Mouse (Mus musculus): ENCODE measurements around the gene Spats2l.

The Spats2l gene

DNA sequence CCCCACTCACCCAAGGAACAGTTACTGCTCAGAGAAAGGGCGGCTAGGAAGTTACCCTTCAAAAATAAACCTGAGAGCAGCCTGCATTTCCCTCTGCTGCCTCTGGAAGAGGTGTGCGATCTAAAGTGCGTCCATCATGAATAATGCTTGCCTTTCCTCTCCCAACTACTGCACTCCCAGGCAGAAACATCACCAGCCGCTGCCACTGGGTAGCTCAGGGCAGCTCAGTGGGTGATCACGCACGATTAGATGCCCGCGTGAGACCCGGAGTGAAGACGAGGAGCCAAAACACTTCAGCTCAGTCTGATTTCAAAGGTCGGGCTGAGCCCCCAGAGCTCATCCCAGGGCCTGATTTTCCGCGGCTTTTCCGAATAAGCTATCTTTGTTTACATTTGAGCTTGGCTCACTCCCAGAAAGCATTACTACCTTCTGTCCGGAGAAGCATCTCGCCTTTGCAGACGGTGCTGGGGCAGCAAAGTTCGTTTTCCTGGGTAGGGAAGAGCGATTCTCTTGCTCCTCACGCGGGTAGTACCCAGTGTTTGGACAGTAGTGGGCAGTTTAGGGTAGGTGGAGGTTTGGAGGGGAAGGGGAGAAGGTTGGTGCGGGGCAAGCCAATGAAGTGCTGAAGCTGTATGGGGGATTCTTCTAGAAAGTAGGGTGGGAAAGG is at the start of gene Spats2l:
Gene Spats2l (plus strand): TSS at position 162 of the 667 bp plus-strand sequence.
- DNase-seq: peak; percentile 0

DNA sequence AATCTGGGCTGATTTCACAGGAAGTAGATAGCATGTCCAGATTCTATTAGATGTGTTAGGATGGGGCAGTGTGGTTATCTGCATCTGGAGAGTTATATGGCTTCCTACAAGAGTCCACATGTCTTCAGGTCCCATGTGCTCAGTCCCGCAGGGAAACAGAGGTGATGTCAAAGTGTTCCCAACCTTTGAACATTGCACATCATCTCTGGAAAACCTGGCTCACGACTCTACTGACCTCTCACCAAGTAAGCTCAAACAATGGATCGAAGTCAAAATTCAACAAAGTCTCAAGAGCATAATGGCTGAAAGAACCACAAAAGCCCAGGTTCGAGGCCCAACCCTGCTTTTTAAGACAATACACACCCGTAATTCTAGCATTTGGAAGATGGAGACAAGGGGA is 48.7 kb upstream of the Spats2l start:
- no peak for DNase-seq

DNA sequence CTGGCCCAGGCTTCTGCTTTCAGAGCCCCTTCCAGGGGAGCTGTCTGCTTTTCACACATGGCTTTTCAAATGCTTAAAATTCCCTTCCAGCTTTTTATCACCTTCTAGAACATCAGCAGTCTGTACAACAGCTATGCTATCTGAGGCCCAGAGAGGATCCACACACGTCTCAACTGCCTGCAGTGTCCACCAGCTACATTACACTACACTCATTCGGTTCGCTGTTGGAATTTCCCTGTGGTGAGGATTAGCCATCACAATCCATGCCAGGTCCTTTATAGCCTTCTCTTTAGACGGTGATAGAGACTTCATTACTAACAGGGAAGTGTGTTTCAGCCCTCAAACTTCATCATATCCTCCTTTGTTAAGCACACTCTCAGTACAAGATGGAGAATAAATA is 38.1 kb upstream of the Spats2l start:
- DNase-seq: no peak

GRCm38 (mm10) chr1:57741740-57742139 is 32.2 kb upstream of the Spats2l start:
- DNase-seq: no peak

DNA sequence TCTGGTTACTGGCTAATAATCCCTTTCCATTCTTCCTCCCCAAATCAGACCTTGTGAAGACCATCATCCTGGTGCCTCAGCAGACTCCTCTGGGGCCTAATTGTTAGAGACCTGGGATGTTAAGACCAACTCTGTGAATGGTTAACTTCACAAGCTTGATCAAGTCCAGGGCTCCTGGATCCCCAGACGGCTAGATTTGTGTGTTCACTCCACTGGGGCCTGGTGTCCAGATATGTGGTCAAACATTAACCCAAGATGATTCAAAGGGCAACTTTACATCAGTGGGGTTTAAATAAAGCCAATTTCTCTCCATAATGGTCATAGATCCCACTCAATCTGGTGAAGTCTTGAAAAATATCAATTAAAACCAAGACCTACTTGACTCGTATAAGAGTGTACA is 31.7 kb upstream of the Spats2l start:
- DNase-seq: no peak

DNA sequence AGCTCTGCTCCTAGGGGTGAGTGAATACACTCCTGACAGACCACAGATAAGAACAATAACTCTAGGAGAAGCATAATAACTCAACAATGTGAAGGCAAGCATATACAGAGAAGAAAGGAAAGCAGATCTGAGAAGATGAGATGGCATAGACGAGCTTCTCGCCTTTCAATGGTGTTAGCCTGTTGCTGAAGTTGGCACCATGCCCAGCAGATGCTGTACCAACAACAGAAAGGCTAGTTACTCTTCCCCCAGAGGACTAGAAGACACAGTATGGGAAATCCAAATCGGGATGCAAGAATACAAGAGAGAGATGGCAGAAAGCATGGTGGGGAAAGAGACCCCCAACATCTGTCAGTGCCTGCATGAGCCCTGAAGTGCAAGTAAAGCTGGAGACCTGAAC is 22.2 kb upstream of the Spats2l start:
- no peak for DNase-seq

DNA sequence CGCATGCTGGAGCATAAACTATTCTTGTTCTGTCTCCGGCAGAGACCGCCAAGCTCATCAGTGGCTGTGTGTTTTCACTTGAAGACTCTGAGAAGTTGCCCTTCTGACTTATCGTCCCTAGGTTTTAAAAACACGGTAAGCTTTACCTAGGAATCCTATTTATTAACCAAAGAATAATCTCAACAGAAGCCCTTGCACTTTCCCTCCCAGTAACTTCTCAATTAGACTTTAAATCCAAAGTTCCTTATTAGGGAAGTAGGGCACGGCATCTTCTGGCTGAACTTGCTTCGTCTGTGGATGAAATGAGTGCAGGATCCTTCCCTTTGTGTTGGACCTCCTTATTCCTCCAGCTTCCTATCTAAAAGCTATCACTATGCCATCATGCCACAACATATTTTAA is 7.6 kb upstream of the Spats2l start:
- no peak for DNase-seq

GRCm38 (mm10) chr1:57773326-57773725 is 636 bp upstream of the Spats2l start:
- DNase-seq: no peak

DNA sequence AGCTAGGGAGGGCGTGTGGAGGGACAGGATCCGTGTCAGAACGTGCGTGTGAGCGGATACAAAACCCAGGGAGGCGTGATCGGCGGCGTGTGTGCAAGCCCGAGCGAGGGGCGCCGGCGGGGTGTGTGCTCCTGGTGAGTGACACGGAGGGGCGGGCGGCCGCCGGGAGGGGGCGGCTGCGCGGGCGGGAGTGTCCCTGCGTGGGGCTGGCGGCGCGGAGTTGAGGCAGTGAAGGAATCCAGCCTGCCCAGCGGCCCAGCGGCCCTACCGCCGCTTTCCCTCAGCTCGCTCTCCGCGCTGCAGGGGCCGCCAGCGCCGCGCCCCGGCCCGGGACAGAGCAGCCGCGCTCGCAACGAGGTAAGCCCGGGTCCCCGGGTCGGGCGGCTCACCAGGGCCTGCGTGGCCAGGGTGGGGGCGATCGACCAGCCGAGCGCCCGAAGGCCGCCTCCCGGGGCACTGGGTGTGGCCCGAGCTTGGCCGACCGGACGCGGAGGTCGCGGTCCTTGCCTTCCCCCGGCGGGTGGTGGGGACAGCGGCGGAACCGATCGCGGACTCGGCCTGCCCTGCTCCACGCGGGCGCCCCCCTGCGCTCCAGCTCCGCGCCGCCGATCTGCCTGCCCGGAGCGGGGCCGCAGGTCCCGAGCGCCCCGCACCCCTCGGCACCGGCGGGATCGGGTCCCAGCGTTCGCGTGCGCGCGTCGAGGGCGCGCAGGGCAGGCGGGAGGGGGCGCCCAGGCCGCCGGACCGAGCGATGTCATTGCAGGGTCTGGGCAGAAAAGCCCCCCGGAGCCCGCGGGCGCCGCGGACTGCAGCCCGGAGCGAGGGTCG is 920 bp downstream of the Spats2l start:
- DNase-seq: peak; percentile 6

DNA sequence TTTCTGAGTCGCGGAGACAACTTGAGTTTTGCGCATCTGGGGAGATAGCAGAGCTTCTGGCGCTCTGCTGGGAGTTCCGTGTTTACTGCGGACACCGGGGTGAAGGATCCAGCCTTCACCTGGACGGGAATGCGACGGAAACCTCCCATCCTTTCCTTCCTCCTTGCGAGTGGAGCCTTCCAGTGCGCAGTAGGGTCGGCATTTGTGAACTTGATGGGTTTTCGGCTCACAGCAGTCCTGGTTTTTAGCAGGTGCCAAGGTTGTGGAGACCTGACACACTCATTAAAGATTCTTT is 1.5 kb downstream of the Spats2l start:
- DNase-seq: no peak

GRCm38 (mm10) chr1:57776671-57777281 is 2.8 kb downstream of the Spats2l start:
- no peak for DNase-seq

DNA sequence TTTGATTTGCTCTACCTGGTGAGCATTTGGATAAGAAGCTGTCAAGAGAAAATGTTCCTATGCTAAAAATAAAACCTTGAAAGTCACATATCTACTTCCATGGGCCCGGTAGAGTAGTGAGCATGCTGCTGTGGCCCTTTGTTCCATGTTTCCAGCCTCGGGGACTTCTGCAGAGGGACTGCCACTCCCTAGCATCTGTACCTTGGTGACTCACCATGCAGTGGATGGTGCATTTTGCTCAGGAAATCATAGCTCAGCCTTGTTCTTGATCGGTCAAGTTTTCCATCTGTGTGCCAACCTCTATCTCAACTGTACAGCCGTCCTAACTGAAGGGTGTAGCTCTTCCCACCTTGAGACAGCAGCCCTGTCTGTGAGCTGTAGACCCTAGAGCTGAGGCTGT is 10.3 kb downstream of the Spats2l start:
- no peak for DNase-seq

- DNase-seq: no peak
Measured at GRCm38 (mm10) chr1:57789831-57790230, 15.9 kb downstream of the Spats2l start.

DNA sequence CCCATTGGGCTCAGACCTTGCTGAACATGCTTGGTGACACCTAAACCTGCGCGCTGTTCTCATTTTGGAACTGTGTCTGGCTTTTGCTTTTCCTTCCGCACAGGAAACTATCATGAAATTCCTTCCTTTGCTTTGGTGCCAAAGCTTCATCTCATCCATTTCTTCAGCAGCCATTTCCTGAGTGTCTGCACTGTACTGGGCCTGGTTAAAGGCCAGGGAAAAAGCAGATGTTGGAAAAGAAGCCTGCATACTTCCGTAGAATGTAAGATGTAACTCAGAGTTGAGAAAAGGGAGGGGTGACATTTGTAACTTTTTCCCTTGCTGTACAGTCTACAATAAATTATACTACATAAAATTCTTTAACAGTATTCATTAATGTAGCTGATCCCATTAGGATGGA is 18.2 kb downstream of the Spats2l start:
- no peak for DNase-seq

- DNase-seq: no peak
Measured at GRCm38 (mm10) chr1:57795838-57796237, 21.9 kb downstream of the Spats2l start.

DNA sequence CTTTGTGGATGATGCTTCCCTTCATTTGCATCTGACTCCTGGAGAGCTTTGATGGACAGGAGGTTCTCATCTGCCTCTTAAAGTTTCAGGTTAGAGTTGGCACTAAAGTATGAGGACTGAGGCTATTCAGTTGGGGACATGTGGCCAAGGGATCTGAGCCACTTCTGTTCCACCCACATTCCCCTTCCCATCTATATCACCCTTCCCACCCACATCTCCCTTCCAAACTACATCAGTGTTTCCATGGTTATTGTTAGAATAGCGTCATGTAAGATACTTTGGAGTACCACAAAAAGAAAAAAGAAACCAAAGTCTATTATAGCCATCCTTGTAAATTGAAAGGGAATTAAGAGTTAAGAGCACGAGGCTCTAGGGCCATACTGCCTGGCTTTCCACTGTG is 25.4 kb downstream of the Spats2l start:
- no peak for DNase-seq

GRCm38 (mm10) chr1:57800846-57801245 is 26.9 kb downstream of the Spats2l start:
- DNase-seq: no peak

DNA sequence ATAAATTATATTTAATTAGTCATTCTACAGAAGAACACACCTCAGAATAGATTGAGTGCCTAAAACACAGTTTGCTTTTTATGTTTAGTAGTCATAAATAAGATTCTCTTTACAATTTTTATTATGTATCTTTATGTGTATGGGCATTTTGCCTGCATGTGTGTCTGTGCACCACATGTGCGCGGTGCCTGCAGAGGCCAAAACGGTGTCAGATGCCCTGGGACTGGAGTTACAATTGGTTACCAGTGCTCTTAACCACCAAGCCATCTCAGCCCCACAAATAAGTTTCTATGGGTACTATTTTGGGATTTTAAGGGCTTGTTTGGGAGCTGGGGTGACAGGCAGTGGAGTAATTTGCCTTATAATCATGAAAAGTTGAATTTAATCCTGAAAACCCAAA is 32.2 kb downstream of the Spats2l start:
- DNase-seq: no peak

- DNase-seq: no peak
Measured at GRCm38 (mm10) chr1:57807882-57808281, 33.9 kb downstream of the Spats2l start.

DNA sequence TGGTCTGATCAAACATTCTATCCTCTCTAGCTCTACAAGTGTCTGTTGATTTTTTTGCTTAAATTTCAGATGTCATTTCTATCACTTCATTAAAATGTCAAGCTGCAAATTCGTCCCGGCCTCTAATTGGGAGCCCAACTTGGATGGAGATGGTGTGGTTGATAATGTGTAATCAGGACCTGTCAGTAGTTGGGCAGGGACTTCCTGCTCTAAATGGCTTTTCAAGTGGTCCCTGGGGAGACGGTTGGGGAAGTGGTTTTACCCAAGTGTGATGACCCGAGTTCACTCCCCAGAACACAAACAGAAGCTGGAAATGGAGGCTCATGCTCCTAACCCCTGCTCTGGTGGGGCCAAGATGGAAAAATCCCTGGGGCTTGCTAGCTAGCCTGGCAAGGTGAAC is 36.3 kb downstream of the Spats2l start:
- no peak for DNase-seq

DNA sequence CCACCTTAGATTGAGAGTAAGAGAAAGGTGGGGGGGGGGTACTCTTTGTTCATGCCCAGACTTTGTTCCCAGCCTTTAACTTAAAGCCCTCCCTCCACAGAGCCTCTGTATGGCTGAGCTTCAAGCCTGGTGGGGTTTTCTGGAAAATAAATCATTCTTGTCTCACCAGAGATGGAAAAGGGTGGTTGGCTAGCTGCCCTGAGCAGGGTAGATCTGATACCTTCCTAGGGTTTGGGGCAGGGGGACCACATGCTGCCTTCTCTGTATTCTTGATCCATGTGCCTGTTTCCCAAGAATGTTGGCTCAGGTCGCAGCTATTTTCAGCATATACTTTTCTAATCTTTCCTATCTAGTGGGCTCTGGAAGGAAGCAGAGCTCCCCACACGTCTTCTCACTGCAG is 43.1 kb downstream of the Spats2l start:
- no peak for DNase-seq

GRCm38 (mm10) chr1:57820428-57820997 is 46.6 kb downstream of the Spats2l start:
- no peak for DNase-seq

DNA sequence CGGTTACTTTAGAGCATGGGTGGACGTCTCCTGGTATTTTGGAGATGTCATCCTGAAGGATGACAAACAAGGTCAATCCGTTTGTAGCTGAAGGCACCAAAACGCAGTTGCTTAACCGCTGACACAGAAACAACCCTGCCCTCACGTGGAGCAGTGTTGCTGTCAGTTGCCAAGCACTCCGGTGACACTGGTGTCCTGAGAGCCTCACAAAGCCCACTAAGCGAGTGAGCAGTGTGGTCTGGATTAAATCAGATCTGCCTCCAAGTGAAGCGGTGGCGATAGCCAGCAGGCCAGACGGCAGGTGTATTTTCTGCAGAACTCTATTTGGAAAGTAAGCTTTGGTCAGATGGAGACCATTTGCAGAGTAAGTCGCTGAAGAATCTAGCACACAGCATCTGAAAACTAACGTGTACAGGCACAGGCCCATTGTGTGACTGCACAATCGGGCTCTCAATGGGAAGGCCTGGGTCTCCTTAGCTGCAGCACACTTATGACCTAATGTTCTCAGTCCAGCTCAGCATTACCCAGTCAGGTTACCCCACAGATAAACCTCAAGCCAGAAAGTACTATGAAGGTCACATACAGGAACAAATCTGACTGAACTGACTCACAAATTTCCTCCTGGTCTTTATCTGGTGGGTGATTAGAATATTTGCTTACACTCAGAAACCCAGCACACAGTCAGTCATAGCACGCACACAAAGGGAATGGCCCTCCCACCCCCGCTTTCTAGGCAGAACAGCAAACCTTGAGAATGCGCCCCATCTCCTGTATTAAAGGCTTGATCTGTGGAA is 51.2 kb downstream of the Spats2l start:
- no peak for DNase-seq
